Mouse (Mus musculus) urinary bladder, adult 18-20 months (tissue): ENCODE measurements around the gene Atp6v0c.
"Not testable (repeated sequence)": the region's sequence is repeated elsewhere in the genome, so short reads cannot be mapped to it uniquely, and the experiment has no call there.

Experiments
- DNase-seq, 2 experiments: peaks; one replicate each; pipeline ENCODE4 v3.0.0; 2022; ENCODE audit warnings: low spot score in 2 of 2, mixed read lengths in 2 of 2

Atp6v0c gene

DNA sequence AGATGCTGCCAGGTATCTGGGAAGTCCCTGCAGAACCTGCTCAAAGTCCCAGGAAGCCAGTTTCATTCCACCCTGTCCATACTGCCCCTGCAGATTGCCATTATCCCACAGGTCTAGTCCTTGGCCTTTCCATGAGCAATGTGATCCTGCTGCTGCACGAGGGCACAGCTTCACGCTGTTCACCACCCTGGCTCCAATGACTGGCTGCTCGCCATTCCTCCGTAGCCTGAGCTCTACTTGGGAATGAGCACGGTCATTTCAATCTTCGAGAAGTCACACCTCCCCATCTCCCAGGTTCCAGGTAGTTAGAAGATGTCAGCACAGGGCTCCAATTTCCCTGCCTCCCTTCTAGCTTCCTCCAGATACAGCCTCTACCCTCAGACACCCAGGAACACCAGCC, 12.4 kb downstream of the Atp6v0c start:
- no peak for DNase-seq

GRCm38 (mm10) chr17:24156394-24156793, 13.1 kb downstream of the Atp6v0c start:
- DNase-seq, result no peak

DNA sequence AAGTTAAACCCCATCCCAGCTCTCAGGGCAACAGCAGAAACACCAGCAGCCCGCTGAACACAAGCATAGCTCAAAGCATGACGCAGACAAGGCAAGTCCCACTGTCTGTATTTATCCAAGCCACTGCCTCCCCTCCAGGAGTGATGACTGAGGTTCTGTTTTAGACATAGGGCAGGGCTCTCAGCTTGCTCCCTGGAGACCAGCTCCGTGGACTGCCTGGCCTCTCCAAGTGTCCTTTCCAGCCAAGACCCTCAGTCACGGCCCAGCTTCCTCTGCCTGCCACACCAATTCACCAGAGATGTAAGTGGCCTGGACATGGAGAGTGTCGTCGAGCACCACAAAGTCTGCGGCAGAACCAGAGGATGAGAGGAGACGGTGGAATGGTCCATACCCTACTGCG, 13.8 kb downstream of the Atp6v0c start:
- no peak for DNase-seq

DNA sequence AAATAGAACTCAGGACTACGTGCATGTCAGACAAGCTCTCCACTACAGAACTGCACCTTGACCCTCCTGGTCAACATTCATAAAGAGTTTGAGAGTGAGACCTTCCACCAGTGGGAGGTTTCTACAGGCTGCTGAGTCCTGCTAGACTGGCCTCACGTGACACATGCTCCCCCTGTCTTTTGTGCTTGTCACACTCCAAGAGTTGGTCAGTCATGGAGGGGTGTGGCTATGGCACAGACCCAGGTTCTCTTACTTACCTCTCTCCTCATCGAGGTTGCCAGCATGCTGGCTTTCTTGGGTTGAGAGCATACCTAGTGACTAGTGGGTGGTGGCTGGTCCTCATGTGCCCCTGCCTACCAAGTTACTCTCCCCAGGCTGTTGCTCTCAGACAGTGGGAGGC, 15.0 kb downstream of the Atp6v0c start:
- no peak for DNase-seq

GRCm38 (mm10) chr17:24151890-24152563, 17.5 kb downstream of the Atp6v0c start:
- peak; percentile 71 to 78 for DNase-seq

- DNase-seq, result no peak
Observed at GRCm38 (mm10) chr17:24151382-24151781, 18.1 kb downstream of the Atp6v0c start.

- no peak for DNase-seq
Observed at GRCm38 (mm10) chr17:24150824-24151223, 18.7 kb downstream of the Atp6v0c start, which contains the start of gene Pdpk1. Pdpk1 (minus strand) TSS chr17:24150924.

- no peak for DNase-seq
Observed at GRCm38 (mm10) chr17:24149421-24149820, 20.1 kb downstream of the Atp6v0c start.

- no peak for DNase-seq
Observed at GRCm38 (mm10) chr17:24142897-24143296, 26.6 kb downstream of the Atp6v0c start.

GRCm38 (mm10) chr17:24141425-24141920, 28.0 kb downstream of the Atp6v0c start:
- peak; percentile 90 to 96 for DNase-seq

DNA sequence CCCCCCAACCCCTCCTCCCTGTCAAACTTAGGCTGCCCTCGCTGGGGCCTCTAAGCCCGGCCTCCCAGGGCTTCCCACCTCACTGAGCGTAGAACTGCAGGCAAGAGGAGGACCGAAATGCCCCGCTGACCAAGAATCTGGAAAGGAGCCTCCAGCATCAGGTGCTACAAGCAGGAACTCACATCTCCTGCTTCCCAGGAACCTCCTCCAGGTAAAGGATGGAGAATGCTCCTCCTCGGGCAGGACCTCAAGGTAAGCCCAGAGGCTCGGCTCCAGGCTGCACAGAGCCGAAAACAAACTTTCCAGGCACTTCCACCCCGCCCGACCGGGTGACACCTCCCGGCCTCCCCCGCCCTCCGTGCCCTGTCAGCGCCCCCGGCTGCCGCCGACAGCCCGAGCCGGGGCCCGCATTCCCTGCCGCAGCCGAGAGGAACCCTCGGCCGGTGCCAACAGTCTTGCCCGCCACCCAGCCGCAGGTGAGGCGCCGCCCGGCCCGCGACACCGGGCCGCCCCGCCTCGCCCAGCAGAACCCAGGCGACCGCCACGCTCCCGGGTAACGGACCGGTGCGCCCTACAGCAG, 28.6 kb downstream of the Atp6v0c start:
- DNase-seq, result no peak

DNA sequence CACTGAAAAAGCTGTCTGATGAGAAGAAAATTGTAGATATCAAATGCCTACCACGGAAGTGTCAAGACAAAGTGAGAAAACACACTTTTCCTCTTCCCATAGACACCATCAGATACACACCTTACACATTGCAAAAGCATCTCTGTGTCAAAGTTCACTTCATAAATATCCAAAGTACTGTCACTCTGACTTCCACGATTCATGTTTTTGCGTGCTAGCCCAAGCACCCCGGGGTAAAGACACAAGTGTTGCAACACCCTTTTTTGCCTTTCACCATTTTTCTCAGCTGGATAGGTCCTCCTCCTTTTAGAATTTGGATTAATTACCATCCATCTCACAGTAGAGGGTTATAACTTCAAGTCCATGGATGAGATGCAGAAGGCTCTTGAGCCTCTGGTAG, 29.5 kb downstream of the Atp6v0c start:
- DNase-seq, result no peak

- DNase-seq, result no peak
Observed at GRCm38 (mm10) chr17:24139256-24139655, 30.2 kb downstream of the Atp6v0c start.

DNA sequence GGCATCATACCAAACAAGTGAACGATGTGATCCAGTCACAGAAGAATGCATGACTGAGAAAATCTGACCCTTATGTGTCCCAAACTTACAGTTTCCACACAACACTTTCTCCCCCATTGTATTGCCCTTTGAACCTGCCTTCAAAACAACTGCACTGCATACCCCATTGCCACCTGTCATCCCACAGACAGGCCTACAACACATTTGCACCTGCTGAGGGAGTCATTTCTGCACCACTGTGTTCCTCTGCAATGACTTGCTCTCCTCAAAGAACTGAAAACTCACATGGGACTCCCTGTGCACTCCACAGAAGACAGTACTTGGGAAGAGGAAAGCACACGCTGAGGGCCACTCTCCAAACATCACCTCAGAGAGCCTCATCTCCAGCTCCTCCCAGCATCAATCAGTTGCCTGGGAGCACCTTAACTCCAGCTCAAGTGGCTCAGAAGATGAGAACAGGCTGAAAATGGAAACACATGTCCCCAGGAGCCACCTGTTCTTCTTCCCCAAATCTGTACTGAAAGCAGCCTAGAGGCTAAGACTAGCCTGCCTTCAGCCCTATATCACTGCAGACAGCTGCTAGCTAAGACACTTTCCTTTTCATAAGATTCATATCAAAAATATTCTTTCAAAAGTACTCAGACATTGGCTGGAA, 32.1 kb downstream of the Atp6v0c start:
- no peak for DNase-seq

GRCm38 (mm10) chr17:24134062-24134461, 35.4 kb downstream of the Atp6v0c start:
- DNase-seq, result no peak

- not testable (repeated sequence) for DNase-seq
Observed at GRCm38 (mm10) chr17:24132919-24133318, 36.6 kb downstream of the Atp6v0c start.

GRCm38 (mm10) chr17:24131570-24131969, 37.9 kb downstream of the Atp6v0c start:
- no peak for DNase-seq

DNA sequence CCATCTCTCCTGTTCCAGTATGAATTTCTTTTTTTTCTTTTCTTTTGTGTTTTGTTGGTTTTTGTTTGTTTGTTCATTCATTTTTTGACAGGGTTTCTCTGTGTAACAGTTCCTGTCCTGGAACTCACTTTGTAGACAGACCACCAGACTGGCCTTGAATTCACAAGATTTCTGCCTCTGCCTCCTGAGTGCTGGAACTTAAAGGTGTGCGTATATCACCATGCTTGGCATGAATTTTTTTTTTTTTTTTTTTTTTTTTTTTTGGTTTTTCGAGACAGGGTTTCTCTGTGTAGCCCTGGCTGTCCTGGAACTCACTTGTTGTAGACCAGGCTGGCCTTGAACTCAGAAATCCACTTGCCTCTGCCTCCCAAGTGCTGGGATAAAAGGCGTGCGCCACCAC, 40.3 kb downstream of the Atp6v0c start:
- not testable (repeated sequence) for DNase-seq

DNA sequence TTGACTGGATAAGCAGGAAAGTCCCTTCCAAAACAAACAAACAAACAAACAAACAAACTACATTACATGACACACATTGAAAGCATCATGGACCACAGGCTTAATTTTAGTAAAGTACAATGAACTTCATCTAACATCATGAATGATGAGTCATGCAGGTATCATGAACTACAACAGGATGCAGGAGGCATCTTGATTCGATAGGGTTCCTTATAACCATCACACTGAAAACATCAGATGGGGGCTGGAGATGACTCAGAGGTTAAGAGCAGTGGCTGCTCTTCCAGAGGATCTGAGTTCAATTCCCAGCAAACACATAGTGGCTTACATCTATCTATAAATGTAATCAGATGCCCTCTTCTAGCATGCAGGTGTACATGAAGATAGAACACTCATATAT, 41.9 kb downstream of the Atp6v0c start:
- no peak for DNase-seq

DNA sequence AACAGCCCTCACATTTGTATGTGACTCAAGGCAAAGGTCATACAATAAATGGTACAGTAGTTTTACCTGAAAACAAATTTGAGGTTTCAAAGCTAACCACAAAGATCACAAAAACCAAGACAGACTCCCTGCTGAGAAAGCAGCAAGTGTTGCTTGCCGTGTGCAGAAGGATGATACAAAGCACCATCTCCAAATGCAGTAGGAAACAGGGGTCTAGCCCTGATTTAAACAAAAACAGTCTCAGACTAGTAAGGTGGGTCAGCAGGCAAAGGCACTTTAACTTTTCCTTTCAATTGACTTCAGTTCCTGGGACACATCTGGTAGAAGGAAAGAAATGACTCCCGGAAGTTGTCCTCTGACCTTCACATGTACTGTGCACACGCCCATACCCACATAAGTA, 42.7 kb downstream of the Atp6v0c start:
- no peak for DNase-seq

DNA sequence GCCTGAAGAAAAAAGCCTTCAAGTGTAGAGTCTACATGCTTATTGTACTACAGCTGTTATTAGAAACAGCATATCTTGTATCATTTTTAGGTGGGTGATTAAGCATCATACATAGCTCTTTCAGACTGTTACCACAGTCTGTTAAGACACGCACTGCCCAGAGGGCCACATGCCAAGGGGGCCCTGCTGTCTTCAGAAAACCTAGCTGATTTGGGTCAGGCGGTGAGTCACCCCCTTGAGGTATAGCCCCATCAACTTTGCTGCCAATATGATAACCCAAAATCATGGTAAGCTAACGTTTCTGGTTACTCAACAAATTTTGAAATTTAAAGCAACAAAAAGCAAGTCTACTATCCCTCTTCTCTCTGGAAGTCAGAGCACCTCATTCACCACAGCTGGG, 50.1 kb downstream of the Atp6v0c start:
- DNase-seq, result no peak
